Mouse (Mus musculus) lung, postnatal 10 days (tissue): ENCODE data around the gene B130006D01Rik.

Experiments used
- DNase-seq: peaks from one replicate; pipeline ENCODE4 v3.0.0; 2021

B130006D01Rik gene

DNA sequence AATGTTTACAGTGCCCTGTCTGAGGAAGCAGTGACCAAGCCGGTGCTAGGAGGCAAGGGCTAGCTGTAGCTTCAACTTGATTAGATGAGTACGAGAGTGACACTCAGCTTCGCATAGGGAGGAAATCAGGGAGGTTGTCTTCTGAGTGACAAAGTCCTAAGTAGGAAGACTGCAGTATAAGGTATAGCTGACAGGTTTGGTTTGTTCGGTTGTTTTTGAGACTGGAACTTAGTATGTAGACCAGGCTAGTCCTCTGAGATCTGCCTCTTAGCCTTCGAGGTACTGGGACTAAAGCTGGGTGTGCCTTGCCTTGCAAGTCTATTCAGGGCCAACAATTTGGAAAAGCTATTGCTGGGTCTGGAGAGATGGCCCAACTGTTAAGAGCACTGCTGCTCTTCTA is at the start of gene B130006D01Rik:
Gene B130006D01Rik, plus strand, starts transcription at position 301 of the 400 bp plus-strand sequence.
- DNase-seq = no peak

DNA sequence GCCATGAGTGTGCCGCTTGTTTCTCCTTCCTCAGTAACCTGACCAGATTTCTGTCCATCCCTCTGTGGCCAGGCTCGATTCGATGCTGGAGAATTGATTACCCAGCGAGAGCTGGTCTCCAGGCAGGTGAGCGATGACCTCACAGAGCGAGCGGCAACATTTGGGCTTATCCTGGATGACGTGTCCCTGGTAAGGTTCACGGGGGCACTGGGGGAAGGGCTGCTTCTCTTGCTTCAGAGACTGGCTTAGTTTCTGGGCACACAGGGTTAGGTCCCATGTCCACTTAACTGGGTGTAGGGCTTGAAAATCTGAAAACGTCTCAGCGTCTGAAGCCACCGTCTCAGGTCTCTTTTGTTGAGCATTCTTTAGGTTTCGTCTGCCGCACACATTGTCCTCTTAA is 47.9 kb upstream of the B130006D01Rik start:
- no peak for DNase-seq

GRCm38 (mm10) chr11:95676307-95676706 is 47.1 kb upstream of the B130006D01Rik start:
- peak; percentile 65 for DNase-seq

DNA sequence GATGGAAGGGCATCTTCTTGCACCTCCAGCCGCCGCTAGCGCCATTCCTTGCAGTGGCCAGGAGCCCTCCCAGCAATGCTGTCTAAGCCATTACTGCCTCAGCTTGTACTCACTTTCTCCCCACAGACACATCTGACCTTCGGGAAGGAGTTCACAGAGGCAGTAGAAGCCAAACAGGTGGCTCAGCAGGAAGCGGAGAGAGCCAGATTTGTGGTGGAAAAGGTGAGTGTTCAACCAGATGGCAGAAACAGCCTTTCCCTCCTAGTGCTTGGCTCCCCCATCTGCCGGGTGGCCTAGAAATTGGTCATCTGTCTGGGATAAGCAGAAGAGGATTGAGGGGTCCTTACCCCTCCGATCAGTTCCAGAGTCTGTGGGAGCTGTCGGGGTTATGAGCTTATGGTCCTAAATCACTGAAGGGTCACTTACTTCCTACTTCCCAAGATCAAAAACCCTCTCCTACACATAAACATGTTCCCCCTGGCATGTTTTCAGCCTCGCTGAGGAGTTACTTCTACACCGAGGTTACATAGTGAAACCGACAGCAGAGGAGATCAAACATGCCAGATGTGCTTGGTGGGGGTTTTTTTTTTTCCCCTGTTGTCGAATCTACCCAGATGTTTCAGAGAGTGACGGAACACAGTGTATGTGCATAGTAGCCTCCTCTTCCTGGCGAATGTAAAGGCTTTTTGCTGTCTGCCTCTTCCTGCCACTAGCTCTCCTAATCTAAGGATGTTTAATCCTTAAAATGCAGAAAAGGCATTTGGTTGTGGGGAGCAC is 45.3 kb upstream of the B130006D01Rik start:
- no peak for DNase-seq

- no peak for DNase-seq
Measured at GRCm38 (mm10) chr11:95681995-95682601, 41.3 kb upstream of the B130006D01Rik start.

DNA sequence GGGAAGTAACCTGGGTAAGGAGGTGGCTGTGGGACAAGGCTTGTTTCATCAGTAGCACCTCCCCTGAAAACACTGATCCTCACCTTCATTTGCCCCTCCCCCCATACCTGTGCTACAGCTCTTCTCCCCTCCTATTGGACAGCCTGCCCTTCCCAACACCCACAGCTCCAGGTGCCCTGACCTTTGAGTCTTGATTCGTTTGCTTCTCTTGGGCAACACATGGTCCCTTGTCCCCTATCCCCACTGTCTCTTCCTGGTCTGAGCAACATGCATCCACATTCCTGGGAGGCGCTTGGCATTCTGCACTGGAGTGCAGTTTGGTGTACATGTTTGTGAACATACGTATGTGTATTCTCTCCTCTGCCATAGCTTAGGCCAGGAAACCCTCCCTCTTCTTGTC is 40.4 kb upstream of the B130006D01Rik start:
- DNase-seq = no peak

GRCm38 (mm10) chr11:95686031-95686430 is 37.4 kb upstream of the B130006D01Rik start:
- DNase-seq = peak; percentile 87

DNA sequence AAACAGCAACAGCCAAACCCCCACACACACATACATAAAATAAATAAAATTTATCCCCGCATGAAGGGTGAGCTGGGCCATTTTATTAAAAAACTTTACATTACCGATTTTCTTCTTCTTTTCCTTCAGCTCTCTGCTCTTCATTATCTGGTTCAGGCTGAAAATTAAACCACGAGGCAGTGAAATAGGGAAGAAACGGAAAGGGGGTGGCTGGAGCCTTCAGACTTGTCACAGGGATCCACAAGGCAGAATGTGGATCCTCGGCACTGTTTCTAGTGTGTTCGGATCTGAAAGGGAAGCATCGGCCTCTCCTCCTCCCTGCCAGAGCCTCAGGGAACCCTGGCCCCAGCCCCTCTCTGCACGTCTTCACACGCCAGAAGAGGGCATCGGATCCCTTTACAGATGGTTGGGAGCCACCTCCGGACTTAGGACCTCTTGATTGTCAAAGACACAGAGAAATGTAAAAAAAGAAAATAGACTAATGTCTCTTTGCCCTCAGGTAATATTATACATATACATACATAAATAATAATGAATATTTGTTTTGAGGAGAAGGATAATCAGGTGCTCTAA is 36.2 kb upstream of the B130006D01Rik start:
- DNase-seq = peak; percentile 33

DNA sequence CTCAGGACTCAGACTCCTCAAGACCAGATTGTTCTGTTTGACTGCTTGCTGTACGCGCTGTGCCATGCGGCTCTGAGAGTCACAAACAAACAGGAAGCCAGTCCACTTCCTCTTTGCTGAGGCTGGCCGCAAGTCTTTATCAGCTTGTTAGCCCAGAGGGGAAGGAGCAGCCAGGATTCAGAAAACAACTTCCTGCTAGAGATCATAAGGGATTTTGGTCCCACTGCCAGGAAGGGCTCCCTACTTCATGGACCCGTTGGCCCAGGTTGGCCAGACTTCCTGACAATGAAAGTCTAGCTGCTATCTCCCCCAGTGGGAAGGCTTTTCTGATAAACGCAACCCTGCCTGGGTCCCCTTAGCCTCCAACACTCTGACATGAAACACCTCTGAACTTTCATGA is 34.9 kb upstream of the B130006D01Rik start:
- DNase-seq = peak; percentile 71

DNA sequence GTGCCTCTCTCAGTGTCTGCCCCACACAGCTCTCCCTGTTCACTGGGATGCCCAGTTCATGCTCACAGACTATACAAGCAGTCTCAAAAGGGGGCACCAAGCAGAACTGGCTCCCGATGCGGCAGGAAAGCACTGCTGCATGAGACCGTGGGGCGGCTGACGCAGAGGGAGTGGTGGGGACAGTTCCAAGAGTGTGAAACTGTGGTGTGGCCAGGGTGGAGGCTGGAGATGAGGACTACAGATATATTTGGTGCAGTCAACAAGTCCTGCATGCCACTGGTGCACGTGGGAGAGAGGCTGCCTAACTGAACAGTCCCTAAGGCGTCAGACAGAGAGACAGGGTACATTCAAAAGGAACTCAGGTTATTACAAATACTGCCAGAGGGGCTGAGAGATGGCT is 34.4 kb upstream of the B130006D01Rik start:
- DNase-seq = peak; percentile 56

DNA sequence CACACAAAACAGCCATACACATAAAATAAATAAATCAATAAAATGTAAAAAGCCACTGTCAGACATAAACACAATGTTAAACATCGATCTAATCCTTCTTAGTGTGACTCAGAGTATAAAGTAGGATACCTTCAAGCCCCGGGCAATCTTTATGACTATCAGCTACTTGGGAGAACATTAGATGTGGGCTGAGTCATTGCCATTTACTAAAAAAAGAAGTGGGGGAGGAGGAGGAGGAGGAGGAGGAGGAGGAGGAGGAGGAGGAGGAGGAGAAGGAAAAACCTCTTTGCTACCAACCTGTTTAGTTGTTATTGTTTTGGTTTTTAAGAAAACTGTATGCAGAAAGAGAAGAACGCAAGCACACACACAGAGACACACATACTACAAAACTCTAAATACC is 33.8 kb upstream of the B130006D01Rik start:
- DNase-seq = no peak

- DNase-seq = no peak
Measured at GRCm38 (mm10) chr11:95698541-95698940, 24.8 kb upstream of the B130006D01Rik start.

GRCm38 (mm10) chr11:95700778-95701739 is 22.3 kb upstream of the B130006D01Rik start:
- no peak for DNase-seq

DNA sequence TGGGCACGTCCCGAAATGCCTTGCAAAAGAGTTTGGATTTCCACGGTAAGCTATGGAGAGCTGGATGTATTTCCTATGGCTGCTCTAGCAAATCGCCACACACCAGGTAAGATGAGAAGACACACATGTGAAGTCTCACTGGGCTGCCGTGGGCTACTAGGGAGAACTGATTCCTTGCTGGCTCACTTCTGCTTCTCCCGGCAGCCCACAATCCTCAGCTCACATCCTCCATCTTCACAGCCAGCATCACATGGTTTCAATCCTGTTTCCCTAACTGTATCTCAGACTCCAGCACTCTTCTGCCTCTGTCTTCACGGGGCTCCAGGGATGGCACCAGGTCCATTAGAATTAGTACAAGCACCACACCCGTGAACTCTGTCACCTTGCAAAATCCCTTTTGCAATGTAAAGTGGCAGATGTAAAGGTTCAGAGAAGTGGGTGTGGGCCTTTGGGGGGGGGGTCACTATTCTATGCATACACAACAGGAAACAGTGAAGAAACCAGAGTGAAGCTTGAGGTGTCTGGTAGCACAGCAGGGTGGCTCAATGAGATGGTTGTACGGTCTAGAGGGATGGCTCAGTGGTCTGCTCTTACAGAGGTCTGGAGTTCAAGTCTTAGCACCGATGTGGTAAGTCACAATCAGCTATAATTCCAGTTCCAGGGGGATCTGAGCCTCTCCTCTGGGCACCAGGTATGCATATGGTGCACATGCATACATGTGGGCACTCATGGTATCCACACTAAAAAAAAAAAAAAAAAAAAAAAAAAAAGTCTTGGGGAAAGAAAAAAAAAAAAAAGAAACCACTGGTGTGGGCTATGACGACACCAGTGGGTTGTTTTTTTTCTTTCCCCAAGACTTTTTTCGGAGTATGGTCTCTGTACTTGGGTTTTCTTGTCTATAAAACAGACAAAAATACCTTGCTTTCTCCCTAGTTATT is 19.1 kb upstream of the B130006D01Rik start:
- DNase-seq = no peak

DNA sequence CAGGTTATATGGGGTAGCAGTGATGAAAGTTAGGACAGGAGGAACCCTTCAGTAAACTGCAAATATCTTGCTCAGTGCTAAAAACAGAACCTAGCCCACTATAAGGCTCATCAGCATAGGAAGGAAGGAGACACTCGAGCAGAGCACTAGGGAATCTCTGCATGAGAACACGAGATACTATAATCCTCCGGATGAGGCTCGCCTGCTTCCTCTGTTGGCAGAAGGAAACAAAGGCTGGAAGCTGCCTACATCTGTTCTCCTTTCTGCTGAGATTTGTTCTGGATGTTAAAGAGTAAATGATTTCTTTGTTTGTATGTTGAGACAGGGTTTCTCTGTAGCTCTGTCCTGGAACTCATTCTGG is 18.4 kb upstream of the B130006D01Rik start:
- DNase-seq = no peak

DNA sequence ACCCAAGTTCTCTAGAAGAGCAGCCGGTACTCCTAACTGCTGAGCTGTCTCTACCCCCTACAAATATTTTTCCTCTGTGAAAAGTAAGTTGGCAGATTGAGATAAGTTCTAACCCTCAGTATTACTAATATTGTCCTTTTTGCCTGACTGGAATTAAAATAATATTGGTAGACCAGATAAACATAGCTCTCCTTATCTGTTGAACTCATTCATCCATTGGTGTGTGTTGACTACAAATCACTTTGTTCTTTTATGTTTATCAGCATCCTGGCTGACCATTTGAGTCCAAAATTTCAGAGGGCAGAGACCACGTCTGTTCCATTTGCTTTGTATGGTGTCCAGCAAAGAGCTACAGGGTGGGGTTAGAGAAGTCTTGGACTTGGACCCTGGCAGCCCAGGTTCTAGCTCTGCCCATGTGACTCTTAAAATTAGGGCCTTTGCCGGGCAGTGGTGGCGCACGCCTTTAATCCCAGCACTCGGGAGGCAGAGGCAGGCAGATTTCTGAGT is 13.8 kb upstream of the B130006D01Rik start:
- DNase-seq = no peak

GRCm38 (mm10) chr11:95710478-95710877 is 12.9 kb upstream of the B130006D01Rik start:
- DNase-seq = no peak

- peak; percentile 49 for DNase-seq
Measured at GRCm38 (mm10) chr11:95712085-95712562, 11.3 kb upstream of the B130006D01Rik start.

- peak; percentile 92 for DNase-seq
Measured at GRCm38 (mm10) chr11:95712563-95713224, 10.7 kb upstream of the B130006D01Rik start, which contains the start of gene Zfp652. Gene Zfp652 (plus strand): TSS chr11:95712673.

DNA sequence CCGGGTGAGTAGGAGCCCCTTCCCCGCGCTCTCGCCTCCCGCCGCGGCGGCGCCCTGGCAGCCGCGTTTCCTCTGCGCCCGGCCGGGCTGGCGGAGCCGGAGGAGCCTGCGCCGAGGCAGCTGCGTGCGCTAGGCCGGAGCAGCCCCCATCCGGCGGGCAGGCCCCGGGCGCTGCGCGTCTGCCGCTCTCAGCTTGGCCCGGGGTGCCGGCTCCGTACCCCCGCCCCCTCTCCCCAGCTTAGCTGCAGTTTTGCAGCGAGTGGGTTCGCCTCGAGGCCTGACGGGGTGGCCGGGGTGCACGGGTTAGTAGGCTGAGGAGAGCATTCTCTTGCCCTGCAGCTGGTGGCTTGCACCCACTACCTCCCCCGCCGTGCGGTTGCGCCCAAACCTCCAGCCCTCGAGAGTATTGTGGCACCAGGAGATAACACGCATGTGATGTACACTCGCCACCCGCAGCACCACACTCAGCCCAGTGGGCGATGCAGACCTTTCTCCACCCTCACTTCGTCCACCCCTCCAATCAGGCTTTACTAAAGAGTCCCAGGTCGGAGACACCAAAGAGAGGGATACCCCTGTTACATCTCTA is 10.1 kb upstream of the B130006D01Rik start:
- peak; percentile 69 for DNase-seq
